Mouse (Mus musculus) spleen, adult 2 months (tissue): Measurements from ENCODE around the gene Gm20388.

Source experiments
- CTCF ChIP-seq: fragments of 200-500 bp; IDR thresholded peaks from 2 replicates; pipeline ENCODE4 v1.5.1; 2011; ENCODE audit warnings: mild to moderate bottlenecking, inconsistent platforms; ENCODE audit not compliant: insufficient read depth, insufficient read length, insufficient replicate concordance; ENCODE audit errors: extremely low read depth
- POLR2A ChIP-seq: fragments of 200-500 bp; IDR thresholded peaks from 2 replicates; pipeline ENCODE4 v1.6.1; 2011; ENCODE audit warnings: low read depth, low read length, inconsistent platforms

GRCm38 (mm10) chr8:122224650-122225022 is 2314.0 kb downstream of the Gm20388 start:
- TF ChIP-seq CTCF (no peak), POLR2A (no peak)
